Mouse (Mus musculus) lung, embryonic 16.5 days (tissue): Measurements from ENCODE around the gene Tecpr1. TPM values are rescaled to one million over a fixed set of nuclear protein-coding genes. Genes with fewer than 3 reads are reported as not detected.

Experiments
- ATAC-seq: fragments of 200-750 bp; cut with Nextera tagmentation; 2 replicates; pipeline ENCODE4 v1.8.0; 2017; ENCODE audit warnings: low read depth, mild to moderate bottlenecking, moderate library complexity
- H3K27ac ChIP-seq: fragments of 300-500 bp; sonication (generic); 2 replicates; pipeline ENCODE4 v1.5.1; 2014; ENCODE audit warnings: mild to moderate bottlenecking, control low read depth, low read length
- H3K27me3 ChIP-seq: fragments of 300-500 bp; sonication (generic); 2 replicates; pipeline ENCODE4 v1.6.1; 2014; ENCODE audit warnings: low read depth, low read length, mixed read lengths; ENCODE audit not compliant: control insufficient read depth, insufficient read depth
- H3K36me3 ChIP-seq: fragments of 300-500 bp; sonication (generic); 2 replicates; pipeline ENCODE4 v1.6.1; 2014; ENCODE audit warnings: low read length; ENCODE audit not compliant: control insufficient read depth, insufficient read depth
- H3K4me1 ChIP-seq: fragments of 300-500 bp; sonication (generic); replicated peaks from 2 replicates; pipeline ENCODE4 v1.6.1; 2014; ENCODE audit warnings: low read length, mixed read lengths; ENCODE audit not compliant: control insufficient read depth, insufficient read depth
- H3K4me2 ChIP-seq: fragments of 300-500 bp; sonication (generic); 2 replicates; pipeline ENCODE4 v1.6.1; 2014; ENCODE audit warnings: low read depth, low read length, control low read depth
- H3K4me3 ChIP-seq: fragments of 300-500 bp; sonication (generic); 2 replicates; pipeline ENCODE4 v1.5.1; 2014; ENCODE audit warnings: mild to moderate bottlenecking, low read length, control low read depth
- H3K9ac ChIP-seq: fragments of 300-500 bp; sonication (generic); 2 replicates; pipeline ENCODE4 v1.6.1; 2014; ENCODE audit warnings: low read length, control low read depth
- H3K9me3 ChIP-seq: fragments of 300-500 bp; sonication (generic); 2 replicates; pipeline ENCODE4 v1.6.1; 2016; ENCODE audit warnings: low read length; ENCODE audit not compliant: control insufficient read depth
- WGBS: fragments of 180-500 bp; shearing (Covaris S2); extraction: QIAGEN DNeasy Blood & Tissue Kit; methylation state at CpG from one replicate; pipeline ENCODE4 v1.1.7; 2014; 5-methylcytosine and 5-hydroxymethylcytosine counted together
- polyA plus RNA-seq: library from polyadenylated mRNA; unstranded; fragments of >200 nt; fragmentation: Nextera tagmentation; extraction: Ambion mirVana; gene quantifications from 2 replicates; pipeline ENCODE4 v1.2.1, GENCODE M21; 2015

Gene Tecpr1
- polyA plus RNA-seq, 1 experiment from 2014 or later: 28.4 TPM

GRCm38 (mm10) chr5:144181249-144181648 lies 42.2 kb downstream of the Tecpr1 start:
- Histone ChIP-seq H3K27me3 (no peaks in the 10 kb centered on the region), H3K9me3 (no peaks in the 10 kb centered on the region), H3K4me1 (peaks cover 18% of the 10 kb centered on the region), H3K36me3 (peaks cover 4% of the 10 kb centered on the region; the same call in 1 of the 2 replicates), H3K9ac (no peak overlapping the region), H3K4me3 (no peak overlapping the region), H3K4me2 (no peak overlapping the region), H3K27ac (no peak overlapping the region)
- WGBS: 87% methylated on average over 7 of the region's 7 CpGs
- ATAC-seq: no peak

DNA sequence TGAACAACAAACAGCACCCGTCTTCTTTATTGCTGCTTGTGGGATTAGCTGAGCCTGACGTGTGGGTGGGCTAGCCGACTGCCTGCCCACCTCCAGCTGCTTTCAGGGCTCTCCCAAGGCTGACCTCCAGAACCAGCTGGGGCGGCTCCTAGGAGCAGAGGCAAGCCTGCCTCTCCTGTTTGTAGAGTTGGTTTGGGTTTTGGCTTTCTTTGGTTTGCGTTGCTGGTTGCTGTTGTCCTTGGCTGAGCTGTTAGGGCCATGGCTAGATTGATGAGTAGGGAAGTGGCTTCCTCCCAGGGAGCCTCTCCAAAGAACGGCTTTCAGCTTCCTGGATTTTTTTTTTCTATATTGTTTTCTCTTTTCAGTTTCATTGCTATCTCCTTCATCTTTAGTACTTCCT lies 45.2 kb downstream of the Tecpr1 start:
- Histone ChIP-seq H3K36me3 (peaks cover 28% of the 10 kb centered on the region), H3K4me1 (peaks cover 5% of the 10 kb centered on the region), H3K9me3 (no peaks in the 10 kb centered on the region), H3K9ac (no peak overlapping the region), H3K4me2 (no peak overlapping the region), H3K4me3 (no peak overlapping the region), H3K27ac (no peak overlapping the region), H3K27me3 (no peaks in the 10 kb centered on the region)
- WGBS: 54% methylated on average over 6 of the region's 6 CpGs
- no peak for ATAC-seq

- no peak overlapping the region for H3K27ac ChIP-seq
- H3K36me3 ChIP-seq: peaks cover 31% of the 10 kb centered on the region
- WGBS: 90% methylated on average over 18 of the region's 18 CpGs
Measured at GRCm38 (mm10) chr5:144173648-144174047, 49.8 kb downstream of the Tecpr1 start.

GRCm38 (mm10) chr5:144169275-144169975 lies 54.0 kb downstream of the Tecpr1 start:
- H3K4me1 ChIP-seq: no peaks in the 10 kb centered on the region
- H3K27ac ChIP-seq: no peak overlapping the region
- H3K9ac ChIP-seq: no peak overlapping the region

More at GRCm38 (mm10) chr5:144173648-144174047, 49.8 kb downstream of the Tecpr1 start:
- ATAC-seq: no peak
- Histone ChIP-seq H3K4me1 (no peaks in the 10 kb centered on the region), H3K9me3 (no peaks in the 10 kb centered on the region), H3K9ac (no peak overlapping the region), H3K27me3 (no peaks in the 10 kb centered on the region), H3K4me3 (no peak overlapping the region), H3K4me2 (no peak overlapping the region)

GRCm38 (mm10) chr5:144165756-144166155 lies 57.7 kb downstream of the Tecpr1 start:
- Histone ChIP-seq H3K9ac (no peak overlapping the region), H3K9me3 (no peaks in the 10 kb centered on the region), H3K4me2 (no peak overlapping the region), H3K4me1 (peaks cover 2% of the 10 kb centered on the region; the same call in 1 of the 2 replicates), H3K4me3 (no peak overlapping the region), H3K27me3 (no peaks in the 10 kb centered on the region), H3K36me3 (peaks cover 5% of the 10 kb centered on the region), H3K27ac (no peak overlapping the region)
- WGBS: 78% methylated on average over 3 of the region's 3 CpGs
- ATAC-seq: no peak

More at GRCm38 (mm10) chr5:144169275-144169975, 54.0 kb downstream of the Tecpr1 start:
- Histone ChIP-seq H3K36me3 (peaks cover 20% of the 10 kb centered on the region), H3K4me3 (no peak overlapping the region), H3K4me2 (no peak overlapping the region), H3K9me3 (no peaks in the 10 kb centered on the region), H3K27me3 (no peaks in the 10 kb centered on the region)
- ATAC-seq: no peak
- 90% methylated on average over 8 of the region's 8 CpGs for WGBS

DNA sequence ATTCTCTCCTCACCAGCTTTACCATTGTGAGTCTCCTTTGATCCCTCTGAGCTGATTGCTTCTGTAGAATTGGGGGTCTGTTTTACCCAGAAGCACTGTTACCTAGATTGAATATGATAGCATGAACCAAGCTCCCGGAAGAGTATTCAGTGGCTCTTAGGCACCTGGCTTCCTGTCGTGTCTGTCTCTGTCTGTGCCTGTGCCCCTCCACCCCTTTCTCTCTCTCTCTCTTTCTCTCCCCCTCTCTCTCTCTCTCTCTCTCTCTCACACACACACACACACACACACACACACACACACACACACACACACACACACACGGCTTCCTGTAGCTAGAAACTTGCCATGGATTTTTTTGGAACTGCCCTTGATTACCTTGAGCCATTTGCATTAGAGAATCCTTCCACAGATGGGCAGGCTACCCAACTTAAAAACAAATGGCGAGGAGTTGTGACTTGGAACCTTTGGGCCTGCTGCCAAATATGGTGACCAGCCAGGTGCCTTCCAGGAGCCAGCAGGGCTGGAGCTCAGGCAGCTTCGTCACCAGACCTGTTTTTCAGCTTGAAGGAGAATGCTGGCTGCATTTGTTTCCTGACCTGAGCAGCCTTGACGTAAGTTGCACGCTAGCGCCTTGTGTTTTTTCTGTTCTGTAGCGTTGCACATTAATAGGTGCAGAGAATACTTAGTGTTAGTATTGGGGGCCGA lies 60.5 kb downstream of the Tecpr1 start:
- Histone ChIP-seq H3K4me2 (no peak overlapping the region), H3K9me3 (no peaks in the 10 kb centered on the region), H3K27me3 (no peaks in the 10 kb centered on the region), H3K36me3 (peaks cover 5% of the 10 kb centered on the region), H3K9ac (no peak overlapping the region), H3K4me3 (no peak overlapping the region), H3K27ac (peak overlapping the region; percentile 39; the same call in 1 of the 2 replicates), H3K4me1 (peaks cover 10% of the 10 kb centered on the region; the same call in 1 of the 2 replicates)
- ATAC-seq: peak; percentile 32; the same call in 1 of the 2 replicates
- WGBS: 61% methylated on average over 10 of the region's 10 CpGs

GRCm38 (mm10) chr5:144162080-144162812 lies 61.2 kb downstream of the Tecpr1 start:
- H3K27ac ChIP-seq: peak overlapping the region; percentile 39; the same call in 1 of the 2 replicates
- no peak overlapping the region for H3K9ac ChIP-seq
- no peak for ATAC-seq
- no peak overlapping the region for H3K4me3 ChIP-seq
- H3K4me2 ChIP-seq: no peak overlapping the region
- no peaks in the 10 kb centered on the region for H3K27me3 ChIP-seq
- H3K4me1 ChIP-seq: peaks cover 11% of the 10 kb centered on the region; the same call in 1 of the 2 replicates
- H3K36me3 ChIP-seq: peaks cover 5% of the 10 kb centered on the region
- no peaks in the 10 kb centered on the region for H3K9me3 ChIP-seq
- 81% methylated on average over 5 of the region's 5 CpGs for WGBS

DNA sequence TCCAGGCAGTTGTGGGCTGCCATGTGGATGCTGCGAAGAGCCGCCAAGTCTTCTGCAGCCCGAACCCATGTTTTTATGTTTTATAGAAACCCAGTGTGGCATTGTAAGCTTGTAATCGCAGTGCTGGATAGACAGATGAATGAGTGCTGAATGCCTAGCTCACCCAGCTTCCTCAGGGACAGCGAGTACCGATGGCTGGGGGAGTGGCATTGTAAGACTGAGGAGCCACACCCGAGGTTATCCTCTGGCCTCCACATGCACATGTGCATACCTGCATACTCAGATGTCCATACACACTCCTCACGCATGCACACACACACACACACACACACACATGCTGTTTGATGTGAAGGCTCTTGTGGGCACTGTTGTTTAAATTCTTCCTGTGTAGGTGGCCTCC lies 64.3 kb downstream of the Tecpr1 start:
- no peaks in the 10 kb centered on the region for H3K9me3 ChIP-seq
- peak overlapping the region; percentile 56 for H3K27ac ChIP-seq
- no peak for ATAC-seq
- 84% methylated on average over 8 of the region's 8 CpGs for WGBS
- H3K36me3 ChIP-seq: no peaks in the 10 kb centered on the region
- H3K4me2 ChIP-seq: no peak overlapping the region
- H3K9ac ChIP-seq: no peak overlapping the region
- no peaks in the 10 kb centered on the region for H3K27me3 ChIP-seq
- peaks cover 17% of the 10 kb centered on the region; the same call in 1 of the 2 replicates for H3K4me1 ChIP-seq
- no peak overlapping the region for H3K4me3 ChIP-seq

GRCm38 (mm10) chr5:144158604-144159003 lies 64.8 kb downstream of the Tecpr1 start:
- H3K9me3 ChIP-seq: no peaks in the 10 kb centered on the region
- no peak overlapping the region for H3K4me3 ChIP-seq
- H3K4me1 ChIP-seq: peaks cover 17% of the 10 kb centered on the region; the same call in 1 of the 2 replicates
- H3K9ac ChIP-seq: no peak overlapping the region
- H3K27ac ChIP-seq: peak overlapping the region; percentile 56
- peak; percentile 92 for ATAC-seq
- no peaks in the 10 kb centered on the region for H3K36me3 ChIP-seq
- no peak overlapping the region for H3K4me2 ChIP-seq
- H3K27me3 ChIP-seq: no peaks in the 10 kb centered on the region
- 10% methylated on average over 4 of the region's 4 CpGs for WGBS
